Mouse (Mus musculus): ENCODE data around the gene Rflnb. TPM values are rescaled to one million over a fixed set of nuclear protein-coding genes. Genes with fewer than 3 reads are reported as not detected.
A peak's percentile ranks its signal among the peaks of the same experiment; 100 is the strongest.

Gene Rflnb
- total and polyA plus RNA-seq, 3 experiments: 18.5 to 36.7 (median 30.7) TPM

DNA sequence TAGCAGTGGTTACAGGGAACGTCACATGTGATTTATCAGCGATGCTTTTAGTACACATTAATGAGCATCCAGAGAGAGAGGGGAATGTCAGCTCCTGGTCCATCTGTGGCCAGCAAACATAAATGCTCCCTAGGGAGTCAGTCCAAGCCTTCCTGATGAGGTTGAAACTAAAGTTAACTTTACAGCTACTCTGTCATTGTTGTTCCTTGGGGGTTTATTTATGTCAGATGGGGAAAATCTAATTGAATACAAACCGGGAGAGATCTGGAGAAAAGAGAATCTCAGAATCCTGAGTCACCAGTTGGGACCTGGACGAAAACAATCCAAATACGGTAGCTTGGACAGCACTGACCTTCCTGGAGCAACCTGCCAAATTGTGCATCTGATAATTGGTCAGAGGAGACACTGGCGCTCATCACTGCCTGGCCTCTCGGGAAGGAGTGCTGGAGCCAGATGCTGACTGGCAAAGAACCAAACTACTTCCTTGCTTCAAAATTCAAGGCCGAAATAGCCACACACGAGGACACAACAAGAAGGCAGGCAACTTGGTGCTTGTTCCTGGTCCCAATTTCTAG, 38.0 kb upstream of the Rflnb start:
- H3K79me2 ChIP-seq (replicated peaks; ENCODE audit: control insufficient read depth, insufficient read depth, low read length): no peaks in the 10 kb centered on the region
- peaks cover 15% of the 10 kb centered on the region for H3K4me1 ChIP-seq (ENCODE audit: control insufficient read depth, insufficient read depth, low read length)
- H3K4me3 ChIP-seq: no peak overlapping the region
- peaks cover 7% of the 10 kb centered on the region for H3K36me3 ChIP-seq (ENCODE audit: control insufficient read depth, insufficient read depth, low read length)
- peak in 1 of 2 experiments; percentile 66 for DNase-seq
- H3K9ac ChIP-seq (ENCODE audit: low read depth, low read length): no peak overlapping the region
- TF ChIP-seq EP300 (IDR thresholded peaks at IDR 0.05; ENCODE audit: insufficient read depth, low read depth, low read length): 0 out of 2 replicates have a peak, but pooled peaks have one; percentile 54
- TF ChIP-seq POLR2A (IDR thresholded peaks at IDR 0.05; ENCODE audit: insufficient read depth, low read depth, low read length): no peak
- H3K27me3 ChIP-seq (ENCODE audit: control insufficient read depth, insufficient read depth, low read length): no peaks in the 10 kb centered on the region
- 16% methylated on average over 9 of the region's 9 CpGs for WGBS
- peak overlapping the region; percentile 53 for H3K27ac ChIP-seq
- intact Hi-C loops (cut with DNase I): no loop called here

DNA sequence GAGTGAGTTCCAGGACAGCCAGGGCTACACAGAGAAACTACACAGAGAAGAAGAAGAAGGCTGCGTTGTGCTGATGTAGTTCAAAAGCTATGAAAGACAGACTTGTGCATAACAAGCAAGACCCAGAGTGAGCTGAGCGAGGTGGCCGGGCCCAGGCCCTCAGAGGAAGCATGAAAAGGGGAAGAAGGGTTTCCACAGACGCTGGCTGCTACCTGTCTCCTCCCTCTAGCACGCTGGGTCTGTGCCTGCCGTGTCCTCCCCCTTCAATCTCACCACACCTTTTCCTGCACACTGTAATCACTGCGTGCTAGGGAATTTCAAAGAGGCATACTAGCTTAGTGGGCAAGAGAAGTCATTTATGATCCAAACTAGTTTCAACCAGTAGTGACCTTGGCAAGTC, 36.8 kb upstream of the Rflnb start:
- 53% methylated on average over 7 of the region's 7 CpGs for WGBS
- TF ChIP-seq EP300 (IDR thresholded peaks at IDR 0.05; ENCODE audit: insufficient read depth, low read depth, low read length) (no peak), POLR2A (IDR thresholded peaks at IDR 0.05; ENCODE audit: insufficient read depth, low read depth, low read length) (no peak), CTCF (IDR thresholded peaks at IDR 0.05) (no peak)
- Histone ChIP-seq H3K27me3 (ENCODE audit: control insufficient read depth, insufficient read depth, low read length) (no peaks in the 10 kb centered on the region), H3K4me3 (no peak overlapping the region), H3K9ac (ENCODE audit: low read depth, low read length) (no peak overlapping the region), H3K36me3 (ENCODE audit: control insufficient read depth, insufficient read depth, low read length) (peaks cover 7% of the 10 kb centered on the region), H3K4me1 (ENCODE audit: control insufficient read depth, insufficient read depth, low read length) (peaks cover 13% of the 10 kb centered on the region), H3K79me2 (replicated peaks; ENCODE audit: control insufficient read depth, insufficient read depth, low read length) (no peaks in the 10 kb centered on the region), H3K27ac (peak overlapping the region; percentile 53; the same call in 1 of the 2 replicates)
- no peak for DNase-seq
- intact Hi-C loops (cut with DNase I): no loop called here

DNA sequence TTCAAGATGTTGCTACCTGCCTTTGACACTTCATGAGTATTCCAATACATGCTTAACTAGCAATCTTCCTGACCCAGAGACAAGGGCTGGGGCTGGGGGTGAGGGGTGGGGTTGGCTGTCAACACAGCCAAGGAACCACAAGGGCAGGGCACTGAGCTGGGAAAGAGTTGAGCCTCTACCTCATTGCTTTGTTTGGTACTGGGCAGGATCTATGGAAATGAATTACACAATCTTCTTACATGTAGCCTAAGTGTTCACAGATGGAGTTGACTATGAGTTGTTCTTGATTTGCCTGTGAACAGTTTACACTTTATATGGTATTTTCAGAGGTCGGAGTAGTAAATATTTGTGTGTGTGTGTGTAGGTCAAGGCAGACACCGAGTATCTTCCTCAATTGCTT, 33.3 kb upstream of the Rflnb start:
- Histone ChIP-seq H3K4me1 (ENCODE audit: control insufficient read depth, insufficient read depth, low read length) (peaks cover 11% of the 10 kb centered on the region), H3K4me3 (no peak overlapping the region), H3K9ac (ENCODE audit: low read depth, low read length) (no peak overlapping the region), H3K79me2 (replicated peaks; ENCODE audit: control insufficient read depth, insufficient read depth, low read length) (no peaks in the 10 kb centered on the region), H3K36me3 (ENCODE audit: control insufficient read depth, insufficient read depth, low read length) (peaks cover 5% of the 10 kb centered on the region), H3K27me3 (ENCODE audit: control insufficient read depth, insufficient read depth, low read length) (no peaks in the 10 kb centered on the region), H3K27ac (no peak overlapping the region)
- intact Hi-C loops (cut with DNase I): no loop called here
- TF ChIP-seq EP300 (IDR thresholded peaks at IDR 0.05; ENCODE audit: insufficient read depth, low read depth, low read length): no peak
- DNase-seq: no peak
- 97% methylated on average over 2 of the region's 2 CpGs for WGBS

GRCm38 (mm10) chr11:76059971-76060370, 32.4 kb upstream of the Rflnb start:
- intact Hi-C loops (cut with DNase I): no loop called here
- peaks cover 1% of the 10 kb centered on the region for H3K36me3 ChIP-seq (ENCODE audit: control insufficient read depth, insufficient read depth, low read length)
- H3K4me3 ChIP-seq: no peak overlapping the region
- DNase-seq: no peak
- no peak overlapping the region for H3K9ac ChIP-seq (ENCODE audit: low read depth, low read length)
- no peaks in the 10 kb centered on the region for H3K27me3 ChIP-seq (ENCODE audit: control insufficient read depth, insufficient read depth, low read length)
- peaks cover 8% of the 10 kb centered on the region for H3K4me1 ChIP-seq (ENCODE audit: control insufficient read depth, insufficient read depth, low read length)
- H3K27ac ChIP-seq: no peak overlapping the region
- no peaks in the 10 kb centered on the region for H3K79me2 ChIP-seq (replicated peaks; ENCODE audit: control insufficient read depth, insufficient read depth, low read length)
- TF ChIP-seq CTCF (IDR thresholded peaks at IDR 0.05) (no peak), EP300 (IDR thresholded peaks at IDR 0.05; ENCODE audit: insufficient read depth, low read depth, low read length) (no peak), POLR2A (IDR thresholded peaks at IDR 0.05; ENCODE audit: insufficient read depth, low read depth, low read length) (no peak)
- WGBS: 66% methylated on average over 7 of the region's 7 CpGs

- 28% methylated on average over 3 of the region's 3 CpGs for WGBS
These were observed 28.9 kb upstream of the Rflnb start for GRCm38 (mm10) chr11:76056487-76056886.

GRCm38 (mm10) chr11:76052496-76052895, 24.9 kb upstream of the Rflnb start:
- Histone ChIP-seq H3K4me3 (no peak overlapping the region), H3K4me1 (ENCODE audit: control insufficient read depth, insufficient read depth, low read length) (peaks cover 5% of the 10 kb centered on the region), H3K27ac (no peak overlapping the region), H3K27me3 (ENCODE audit: control insufficient read depth, insufficient read depth, low read length) (no peaks in the 10 kb centered on the region), H3K9ac (ENCODE audit: low read depth, low read length) (no peak overlapping the region), H3K79me2 (replicated peaks; ENCODE audit: control insufficient read depth, insufficient read depth, low read length) (no peaks in the 10 kb centered on the region), H3K36me3 (ENCODE audit: control insufficient read depth, insufficient read depth, low read length) (no peaks in the 10 kb centered on the region)
- TF ChIP-seq CTCF (IDR thresholded peaks at IDR 0.05) (no peak), EP300 (IDR thresholded peaks at IDR 0.05; ENCODE audit: insufficient read depth, low read depth, low read length) (no peak), POLR2A (IDR thresholded peaks at IDR 0.05; ENCODE audit: insufficient read depth, low read depth, low read length) (no peak)
- intact Hi-C loops (cut with DNase I): no loop called here
- 88% methylated on average over 5 of the region's 5 CpGs for WGBS
- DNase-seq: no peak

More at GRCm38 (mm10) chr11:76056487-76056886, 28.9 kb upstream of the Rflnb start:
- Histone ChIP-seq H3K36me3 (ENCODE audit: control insufficient read depth, insufficient read depth, low read length) (no peaks in the 10 kb centered on the region), H3K4me1 (ENCODE audit: control insufficient read depth, insufficient read depth, low read length) (peaks cover 3% of the 10 kb centered on the region; the same call in 1 of the 2 replicates), H3K27me3 (ENCODE audit: control insufficient read depth, insufficient read depth, low read length) (no peaks in the 10 kb centered on the region), H3K79me2 (replicated peaks; ENCODE audit: control insufficient read depth, insufficient read depth, low read length) (no peaks in the 10 kb centered on the region), H3K4me3 (no peak overlapping the region), H3K9ac (ENCODE audit: low read depth, low read length) (no peak overlapping the region), H3K27ac (no peak overlapping the region)
- DNase-seq: no peak
- intact Hi-C loops (cut with DNase I): loop anchor here (2.0 kb wide), 2 partner anchors 26 to 30 kb away; partner anchors contain the start of gene Rflnb
- TF ChIP-seq EP300 (IDR thresholded peaks at IDR 0.05; ENCODE audit: insufficient read depth, low read depth, low read length): no peak
- TF ChIP-seq CTCF (IDR thresholded peaks at IDR 0.05): peak; percentile 72
